Mouse (Mus musculus) heart, postnatal 0 days (tissue): Measurements from ENCODE around the gene Spryd7.

ENCODE experiments used
- CTCF ChIP-seq: IDR thresholded peaks from 2 replicates; pipeline ENCODE4 v1.5.1; 2016; ENCODE audit warnings: antibody characterized with exemption, control low read depth, low read depth
- EP300 ChIP-seq: IDR thresholded peaks from 2 replicates; pipeline ENCODE4 v1.6.1; 2016; ENCODE audit warnings: antibody characterized with exemption, low read depth

GRCm38 (mm10) chr14:61511494-61511893 is 45.2 kb downstream of the Spryd7 start:
- TF ChIP-seq CTCF (no peak), EP300 (no peak)
